Mouse (Mus musculus): Measurements from ENCODE around the gene Acsf3. TPM values are rescaled to one million over a fixed set of nuclear protein-coding genes. Genes with fewer than 3 reads are reported as not detected.

Gene Acsf3
- polyA plus RNA-seq, 1 experiment from 2014 or later, result 22.7 TPM

DNA sequence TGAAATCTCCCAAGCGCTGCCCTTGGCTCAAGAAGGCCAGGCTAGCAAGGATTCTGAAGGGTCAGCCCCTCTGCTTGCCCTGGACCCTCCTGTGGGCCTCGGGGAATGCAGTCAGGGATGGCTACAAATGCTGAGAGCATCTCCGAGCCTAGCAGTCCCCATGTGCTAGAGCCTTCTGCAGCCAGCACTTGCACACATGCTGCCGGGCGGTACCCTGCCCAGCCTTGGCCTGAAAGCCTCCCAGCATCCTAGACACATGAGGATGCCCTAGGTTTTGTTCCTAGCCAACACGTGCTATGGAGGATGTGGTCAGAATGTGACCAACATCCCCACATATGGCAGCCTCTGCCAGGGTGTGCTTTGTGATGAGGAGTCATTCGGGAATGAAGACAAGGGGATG is 79.1 kb downstream of the Acsf3 start:
- H3K4me2 ChIP-seq (replicated peaks; ENCODE audit: low read depth, low read length), result no peak overlapping the region
- no peak overlapping the region for H3K4me3 ChIP-seq (ENCODE audit: low read length)
- no peaks in the 10 kb centered on the region for H3K27me3 ChIP-seq (ENCODE audit: insufficient read depth, low read length)
- no peak for ATAC-seq (ENCODE audit: low FRiP score, low TSS enrichment)
- no peaks in the 10 kb centered on the region for H3K36me3 ChIP-seq (ENCODE audit: insufficient read depth, low read length)
- H3K9me3 ChIP-seq (ENCODE audit: low read length), result no peaks in the 10 kb centered on the region
- WGBS, result 85% methylated on average over 7 of the region's 7 CpGs
- H3K9ac ChIP-seq (replicated peaks; ENCODE audit: low read length), result no peak overlapping the region
- H3K4me1 ChIP-seq (ENCODE audit: insufficient read depth, low read length), result peaks cover 5% of the 10 kb centered on the region; the same call in 1 of the 2 replicates
- H3K27ac ChIP-seq (ENCODE audit: low read length), result no peak overlapping the region

- H3K27ac ChIP-seq (ENCODE audit: low read length), result no peak overlapping the region
- H3K27me3 ChIP-seq (ENCODE audit: insufficient read depth, low read length), result no peaks in the 10 kb centered on the region
- H3K4me2 ChIP-seq (replicated peaks; ENCODE audit: low read depth, low read length), result no peak overlapping the region
- peaks cover 5% of the 10 kb centered on the region; the same call in 1 of the 2 replicates for H3K4me1 ChIP-seq (ENCODE audit: insufficient read depth, low read length)
- no peak for ATAC-seq (ENCODE audit: low FRiP score, low TSS enrichment)
- no peak overlapping the region for H3K4me3 ChIP-seq (ENCODE audit: low read length)
- WGBS, result 77% methylated on average over 4 of the region's 4 CpGs
- no peaks in the 10 kb centered on the region for H3K36me3 ChIP-seq (ENCODE audit: insufficient read depth, low read length)
- no peak overlapping the region for H3K9ac ChIP-seq (replicated peaks; ENCODE audit: low read length)
- H3K9me3 ChIP-seq (ENCODE audit: low read length), result no peaks in the 10 kb centered on the region
Observed at GRCm38 (mm10) chr8:122855123-122855522, 79.8 kb downstream of the Acsf3 start.

DNA sequence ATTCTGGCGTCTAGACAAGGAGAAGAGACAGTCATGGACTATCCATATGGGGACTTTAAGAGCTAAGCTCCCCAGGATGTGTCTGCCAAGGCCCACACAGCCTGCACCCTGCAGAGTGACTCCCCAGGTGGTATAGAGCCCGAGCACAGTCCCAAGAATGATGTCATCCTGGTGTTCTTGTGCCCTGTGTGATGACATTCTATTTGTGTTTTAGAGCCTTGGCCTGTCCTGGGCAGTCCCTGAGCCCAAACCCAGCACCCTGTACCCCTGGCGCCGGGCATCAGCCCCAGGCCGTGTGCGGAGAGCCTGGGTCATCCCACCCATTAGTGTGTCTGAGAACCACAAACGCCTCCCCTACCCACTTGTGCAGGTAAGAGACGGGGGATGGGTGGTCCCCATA is 81.0 kb downstream of the Acsf3 start:
- H3K36me3 ChIP-seq (ENCODE audit: insufficient read depth, low read length), result no peaks in the 10 kb centered on the region
- ATAC-seq (ENCODE audit: low FRiP score, low TSS enrichment), result no peak
- H3K4me2 ChIP-seq (replicated peaks; ENCODE audit: low read depth, low read length), result no peak overlapping the region
- no peak overlapping the region for H3K27ac ChIP-seq (ENCODE audit: low read length)
- no peak overlapping the region for H3K4me3 ChIP-seq (ENCODE audit: low read length)
- no peaks in the 10 kb centered on the region for H3K27me3 ChIP-seq (ENCODE audit: insufficient read depth, low read length)
- no peaks in the 10 kb centered on the region for H3K9me3 ChIP-seq (ENCODE audit: low read length)
- peaks cover 5% of the 10 kb centered on the region; the same call in 1 of the 2 replicates for H3K4me1 ChIP-seq (ENCODE audit: insufficient read depth, low read length)
- no peak overlapping the region for H3K9ac ChIP-seq (replicated peaks; ENCODE audit: low read length)
- WGBS, result 82% methylated on average over 8 of the region's 8 CpGs

- H3K4me3 ChIP-seq (ENCODE audit: low read length), result no peak overlapping the region
- H3K36me3 ChIP-seq (ENCODE audit: insufficient read depth, low read length), result no peaks in the 10 kb centered on the region
Observed at GRCm38 (mm10) chr8:122859843-122860242, 84.6 kb downstream of the Acsf3 start.

GRCm38 (mm10) chr8:122864719-122865129 is 89.4 kb downstream of the Acsf3 start:
- Histone ChIP-seq H3K36me3 (ENCODE audit: insufficient read depth, low read length) (no peaks in the 10 kb centered on the region), H3K9ac (replicated peaks; ENCODE audit: low read length) (peak overlapping the region; percentile 29; the same call in 1 of the 2 replicates), H3K9me3 (ENCODE audit: low read length) (peaks cover 21% of the 10 kb centered on the region; the same call in 1 of the 2 replicates), H3K4me3 (ENCODE audit: low read length) (peak overlapping the region; percentile 24), H3K4me1 (ENCODE audit: insufficient read depth, low read length) (0 out of 2 replicates have a peak, but pooled peaks cover 4% of the 10 kb centered on the region), H3K27ac (ENCODE audit: low read length) (no peak overlapping the region), H3K4me2 (replicated peaks; ENCODE audit: low read depth, low read length) (peak overlapping the region; percentile 45), H3K27me3 (ENCODE audit: insufficient read depth, low read length) (no peaks in the 10 kb centered on the region)
- no peak for ATAC-seq (ENCODE audit: low FRiP score, low TSS enrichment)
- WGBS, result 44% methylated on average over 26 of the region's 26 CpGs

More at GRCm38 (mm10) chr8:122859843-122860242, 84.6 kb downstream of the Acsf3 start:
- Histone ChIP-seq H3K9me3 (ENCODE audit: low read length) (peaks cover 8% of the 10 kb centered on the region; the same call in 1 of the 2 replicates), H3K27me3 (ENCODE audit: insufficient read depth, low read length) (no peaks in the 10 kb centered on the region), H3K27ac (ENCODE audit: low read length) (no peak overlapping the region), H3K9ac (replicated peaks; ENCODE audit: low read length) (no peak overlapping the region), H3K4me2 (replicated peaks; ENCODE audit: low read depth, low read length) (no peak overlapping the region), H3K4me1 (ENCODE audit: insufficient read depth, low read length) (0 out of 2 replicates have a peak, but pooled peaks cover 4% of the 10 kb centered on the region)
- WGBS, result 57% methylated on average over 13 of the region's 13 CpGs
- no peak for ATAC-seq (ENCODE audit: low FRiP score, low TSS enrichment)

DNA sequence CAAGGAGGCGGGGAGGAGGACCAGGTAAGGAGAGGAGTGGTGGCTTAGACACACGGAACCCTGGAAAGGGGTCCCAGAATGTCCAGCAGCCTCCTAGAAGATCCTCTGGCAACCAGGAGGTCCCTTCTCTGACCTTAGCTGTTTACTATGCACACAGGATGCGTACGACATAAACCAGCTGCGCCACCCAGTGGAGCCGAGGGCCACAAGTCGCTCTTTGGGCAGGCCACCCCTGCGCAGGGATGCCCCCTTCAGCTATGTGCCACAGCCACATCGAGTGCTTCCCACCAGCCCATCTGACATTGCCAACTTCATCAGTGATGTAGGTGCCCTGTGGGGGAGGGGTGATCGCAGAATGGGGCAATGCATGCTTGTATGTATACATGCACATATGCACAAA is 90.2 kb downstream of the Acsf3 start:
- Histone ChIP-seq H3K36me3 (ENCODE audit: insufficient read depth, low read length) (no peaks in the 10 kb centered on the region), H3K4me1 (ENCODE audit: insufficient read depth, low read length) (0 out of 2 replicates have a peak, but pooled peaks cover 4% of the 10 kb centered on the region), H3K27ac (ENCODE audit: low read length) (no peak overlapping the region), H3K4me2 (replicated peaks; ENCODE audit: low read depth, low read length) (peak overlapping the region; percentile 45), H3K9ac (replicated peaks; ENCODE audit: low read length) (no peak overlapping the region), H3K4me3 (ENCODE audit: low read length) (peak overlapping the region; percentile 24; the same call in 1 of the 2 replicates), H3K27me3 (ENCODE audit: insufficient read depth, low read length) (no peaks in the 10 kb centered on the region), H3K9me3 (ENCODE audit: low read length) (peaks cover 21% of the 10 kb centered on the region; the same call in 1 of the 2 replicates)
- ATAC-seq (ENCODE audit: low FRiP score, low TSS enrichment), result no peak
- WGBS, result 66% methylated on average over 10 of the region's 10 CpGs

GRCm38 (mm10) chr8:122866231-122866630 is 90.9 kb downstream of the Acsf3 start:
- Histone ChIP-seq H3K4me3 (ENCODE audit: low read length) (no peak overlapping the region), H3K9me3 (ENCODE audit: low read length) (peaks cover 21% of the 10 kb centered on the region; the same call in 1 of the 2 replicates), H3K4me2 (replicated peaks; ENCODE audit: low read depth, low read length) (no peak overlapping the region), H3K27ac (ENCODE audit: low read length) (no peak overlapping the region), H3K36me3 (ENCODE audit: insufficient read depth, low read length) (no peaks in the 10 kb centered on the region), H3K4me1 (ENCODE audit: insufficient read depth, low read length) (0 out of 2 replicates have a peak, but pooled peaks cover 6% of the 10 kb centered on the region), H3K9ac (replicated peaks; ENCODE audit: low read length) (no peak overlapping the region), H3K27me3 (ENCODE audit: insufficient read depth, low read length) (no peaks in the 10 kb centered on the region)
- 85% methylated on average over 8 of the region's 8 CpGs for WGBS
- ATAC-seq (ENCODE audit: low FRiP score, low TSS enrichment), result no peak

Other genes with a start within 250 kb of the Acsf3 start
- 15.6 and 16.9 TPM in 2 replicates for gene Piezo1, start 224.2 kb upstream of the Acsf3 start, polyA plus RNA-seq (2015; fragmentation: Nextera tagmentation; extraction: Ambion mirVana)
- 43.0 and 49.0 TPM in 2 replicates for gene Cdt1, start 207.5 kb upstream of the Acsf3 start, polyA plus RNA-seq (2015; fragmentation: Nextera tagmentation; extraction: Ambion mirVana)
- 363 and 371 TPM in 2 replicates for gene Aprt, start 198.6 kb upstream of the Acsf3 start, polyA plus RNA-seq (2015; fragmentation: Nextera tagmentation; extraction: Ambion mirVana)
- 17.4 and 18.2 TPM in 2 replicates for gene Galns, start 164.0 kb upstream of the Acsf3 start, polyA plus RNA-seq (2015; fragmentation: Nextera tagmentation; extraction: Ambion mirVana)
- gene Trappc2l, start 163.8 kb upstream of the Acsf3 start, polyA plus RNA-seq (2015; fragmentation: Nextera tagmentation; extraction: Ambion mirVana), result 56.7 and 60.1 TPM in 2 replicates
- gene Pabpn1l, start 152.7 kb upstream of the Acsf3 start, polyA plus RNA-seq (2015; fragmentation: Nextera tagmentation; extraction: Ambion mirVana), result 0.15 and 0.19 TPM in 2 replicates
- 3.5 and 4.5 TPM in 2 replicates for gene Cbfa2t3, start 76.4 kb upstream of the Acsf3 start, polyA plus RNA-seq (2015; fragmentation: Nextera tagmentation; extraction: Ambion mirVana)
- 1.3 and 1.8 TPM in 2 replicates for gene Cdh15, start 72.5 kb downstream of the Acsf3 start, polyA plus RNA-seq (2015; fragmentation: Nextera tagmentation; extraction: Ambion mirVana)